Mouse (Mus musculus): ENCODE measurements at regions not wholly inside any gene's neighbourhood (a gene's known extent, or its start where the extent isn't known, plus 50 kb on each side); places are given as distances from the start of the nearest gene placed in this dataset.

DNA sequence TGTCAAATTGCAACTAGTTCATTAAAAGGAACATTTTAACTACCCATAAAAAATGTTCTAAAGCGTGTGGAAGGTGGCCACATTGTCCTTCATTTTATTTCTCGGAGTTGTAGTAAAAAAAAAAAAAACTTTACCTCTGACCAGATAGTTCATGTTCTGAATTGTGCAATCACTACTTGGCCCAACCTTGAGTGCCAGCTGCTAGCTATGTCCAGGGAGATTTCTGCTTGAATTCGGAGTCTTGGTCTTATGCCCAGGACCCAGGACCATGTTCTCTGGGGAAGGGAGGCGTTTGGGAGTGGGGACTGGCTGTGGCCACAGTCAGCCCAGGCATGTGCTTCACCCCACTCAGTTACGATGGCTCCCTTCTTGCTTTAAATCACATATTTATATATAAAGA is 54.9 kb upstream of the Atp1b3 start:
- no peak for DNase-seq

GRCm38 (mm10) chr9:96415873-96416570 is 51.8 kb upstream of the Atp1b3 start:
- peak; percentile 39 to 58 for DNase-seq
